Mouse (Mus musculus) neural tube, embryonic 13.5 days (tissue): ENCODE results near the gene Naa60. TPM values are rescaled to one million over a fixed set of nuclear protein-coding genes. Genes with fewer than 3 reads are reported as not detected.
A peak's percentile ranks its signal among the peaks of the same experiment; 100 is the strongest.
"Not testable (repeated sequence)": the region's sequence is repeated elsewhere in the genome, so short reads cannot be mapped to it uniquely, and the experiment has no call there.

Experiments used
- ATAC-seq: fragments of 200-750 bp; cut with Nextera tagmentation; 2 replicates; pipeline ENCODE4 v1.8.0; 2017; ENCODE audit warnings: low read depth, mild to moderate bottlenecking, moderate TSS enrichment, moderate library complexity
- H3K27ac ChIP-seq: fragments of 300-500 bp; sonication (generic); replicated peaks from 2 replicates; pipeline ENCODE4 v1.5.1; 2015; ENCODE audit warnings: moderate library complexity, mild to moderate bottlenecking, inconsistent platforms
- H3K27me3 ChIP-seq: fragments of 300-500 bp; sonication (generic); 2 replicates; pipeline ENCODE4 v1.6.1; 2015; ENCODE audit warnings: mild to moderate bottlenecking, inconsistent platforms
- H3K36me3 ChIP-seq: fragments of 300-500 bp; sonication (generic); 2 replicates; pipeline ENCODE4 v1.6.1; 2015; ENCODE audit warnings: mild to moderate bottlenecking, inconsistent platforms
- H3K4me1 ChIP-seq: fragments of 300-500 bp; sonication (generic); replicated peaks from 2 replicates; pipeline ENCODE4 v1.6.1; 2015; ENCODE audit warnings: inconsistent platforms
- H3K4me2 ChIP-seq: fragments of 300-500 bp; sonication (generic); 2 replicates; pipeline ENCODE4 v1.6.1; 2015; ENCODE audit warnings: inconsistent platforms, mild to moderate bottlenecking, moderate library complexity
- H3K4me3 ChIP-seq: fragments of 300-500 bp; sonication (generic); 2 replicates; pipeline ENCODE4 v1.5.1; 2015; ENCODE audit warnings: mild to moderate bottlenecking, inconsistent platforms
- H3K9ac ChIP-seq: fragments of 300-500 bp; sonication (generic); 2 replicates; pipeline ENCODE4 v1.6.1; 2015; ENCODE audit warnings: moderate library complexity, mild to moderate bottlenecking, inconsistent platforms
- H3K9me3 ChIP-seq: fragments of 300-500 bp; sonication (generic); 2 replicates; pipeline ENCODE4 v1.6.1; 2016; ENCODE audit warnings: inconsistent platforms
- WGBS: fragments of 180-500 bp; shearing (Covaris S2); methylation state at CpG from one replicate; pipeline ENCODE4 v1.1.7; 2015; 5-methylcytosine and 5-hydroxymethylcytosine counted together
- polyA plus RNA-seq: library from polyadenylated mRNA; unstranded; fragments of >200 nt; fragmentation: Nextera tagmentation; extraction: Ambion mirVana; gene quantifications from 2 replicates; pipeline ENCODE4 v1.2.1, GENCODE M21; 2015

Naa60 gene
- polyA plus RNA-seq, 1 experiment from 2014 or later = 85.0 TPM

GRCm38 (mm10) chr16:3851301-3851700 lies 20.9 kb upstream of the Naa60 start:
- not testable (repeated sequence) for H3K4me2 ChIP-seq, H3K36me3 ChIP-seq, H3K9ac ChIP-seq, H3K4me3 ChIP-seq, H3K27me3 ChIP-seq, H3K27ac ChIP-seq, ATAC-seq, H3K9me3 ChIP-seq
- 89% methylated on average over 13 of the region's 13 CpGs for WGBS
- peaks cover 17% of the 10 kb centered on the region for H3K4me1 ChIP-seq

GRCm38 (mm10) chr16:3852586-3852985 lies 19.6 kb upstream of the Naa60 start:
- ATAC-seq = no peak
- H3K27ac ChIP-seq = no peak overlapping the region
- 42% methylated on average over 12 of the region's 12 CpGs for WGBS

GRCm38 (mm10) chr16:3854437-3855182 lies 17.6 kb upstream of the Naa60 start:
- WGBS = 71% methylated on average over 11 of the region's 11 CpGs
- ATAC-seq = no peak
- H3K36me3 ChIP-seq = 0 out of 2 replicates have a peak, but pooled peaks cover 5% of the 10 kb centered on the region
- no peak overlapping the region for H3K27ac ChIP-seq
- H3K9ac ChIP-seq = no peak overlapping the region
- no peaks in the 10 kb centered on the region for H3K27me3 ChIP-seq
- H3K4me1 ChIP-seq = no peaks in the 10 kb centered on the region; the same call in 1 of the 2 replicates
- no peak overlapping the region for H3K4me2 ChIP-seq
- no peaks in the 10 kb centered on the region for H3K9me3 ChIP-seq
- no peak overlapping the region for H3K4me3 ChIP-seq

More at GRCm38 (mm10) chr16:3852586-3852985, 19.6 kb upstream of the Naa60 start:
- Histone ChIP-seq H3K4me1 (peaks cover 12% of the 10 kb centered on the region), H3K4me3 (no peak overlapping the region), H3K4me2 (no peak overlapping the region), H3K36me3 (0 out of 2 replicates have a peak, but pooled peaks cover 5% of the 10 kb centered on the region), H3K27me3 (no peaks in the 10 kb centered on the region), H3K9me3 (no peaks in the 10 kb centered on the region), H3K9ac (no peak overlapping the region)

- no peak overlapping the region for H3K4me2 ChIP-seq
- no peak overlapping the region for H3K4me3 ChIP-seq
- H3K36me3 ChIP-seq = peaks cover 8% of the 10 kb centered on the region
- H3K4me1 ChIP-seq = no peaks in the 10 kb centered on the region
- no peaks in the 10 kb centered on the region for H3K27me3 ChIP-seq
- no peak overlapping the region for H3K27ac ChIP-seq
- 97% methylated on average over 1 of the region's 1 CpGs for WGBS
- H3K9me3 ChIP-seq = no peaks in the 10 kb centered on the region
- no peak for ATAC-seq
- no peak overlapping the region for H3K9ac ChIP-seq
Measured at GRCm38 (mm10) chr16:3855776-3856175, 16.4 kb upstream of the Naa60 start.

- no peak overlapping the region for H3K4me2 ChIP-seq
- H3K9ac ChIP-seq = no peak overlapping the region
- H3K4me3 ChIP-seq = no peak overlapping the region
- no peaks in the 10 kb centered on the region for H3K4me1 ChIP-seq
- H3K27ac ChIP-seq = no peak overlapping the region
- no peaks in the 10 kb centered on the region for H3K9me3 ChIP-seq
- peaks cover 31% of the 10 kb centered on the region for H3K36me3 ChIP-seq
- no peaks in the 10 kb centered on the region for H3K27me3 ChIP-seq
- WGBS = 94% methylated on average over 4 of the region's 4 CpGs
- ATAC-seq = no peak
Measured at GRCm38 (mm10) chr16:3859254-3859653, 12.9 kb upstream of the Naa60 start.

- Histone ChIP-seq H3K9ac (peak overlapping the region; percentile 76), H3K4me3 (peak overlapping the region; percentile 56), H3K27ac (0 out of 2 replicates have a peak overlapping the region, but pooled peaks have one; percentile 30), H3K9me3 (no peaks in the 10 kb centered on the region), H3K4me1 (peaks cover 22% of the 10 kb centered on the region), H3K4me2 (peak overlapping the region; percentile 91), H3K27me3 (no peaks in the 10 kb centered on the region), H3K36me3 (peaks cover 29% of the 10 kb centered on the region)
- peak; percentile 16; the same call in 1 of the 2 replicates for ATAC-seq
- 1% methylated on average over 16 of the region's 16 CpGs for WGBS
Measured at GRCm38 (mm10) chr16:3871815-3872214, 360 bp upstream of the Naa60 start.

GRCm38 (mm10) chr16:3876346-3876745 lies 4.2 kb downstream of the Naa60 start:
- Histone ChIP-seq H3K27ac (no peak overlapping the region), H3K9me3 (no peaks in the 10 kb centered on the region), H3K4me1 (peaks cover 19% of the 10 kb centered on the region), H3K4me3 (no peak overlapping the region), H3K9ac (no peak overlapping the region), H3K4me2 (no peak overlapping the region), H3K36me3 (peaks cover 34% of the 10 kb centered on the region), H3K27me3 (no peaks in the 10 kb centered on the region)
- WGBS = 93% methylated on average over 4 of the region's 4 CpGs
- ATAC-seq = no peak

GRCm38 (mm10) chr16:3884201-3885064 lies 12.3 kb downstream of the Naa60 start, which contains the start of the genes Zfp597 and Gm20695:
Gene Zfp597 (minus strand): TSS chr16:3884561.
Gene Gm20695 (plus strand): TSS chr16:3884648.
- peak within 1 kb of the TSS; percentile 94 for H3K27ac ChIP-seq
- peaks cover 38% of the 10 kb centered on the region for H3K4me1 ChIP-seq
- peak within 1 kb of the TSS; percentile 72 for H3K4me2 ChIP-seq
- peaks cover 9% of the 10 kb centered on the region for H3K36me3 ChIP-seq
- H3K4me3 ChIP-seq = peak within 1 kb of the TSS; percentile 61
- no peaks in the 10 kb centered on the region for H3K9me3 ChIP-seq
- WGBS = under 1% methylated on average over 88 of the region's 88 CpGs
- peak; percentile 98 for ATAC-seq
- no peaks in the 10 kb centered on the region for H3K27me3 ChIP-seq
- peak within 1 kb of the TSS; percentile 77 for H3K9ac ChIP-seq

- peak overlapping the region; percentile 72 for H3K4me2 ChIP-seq
- peak overlapping the region; percentile 77 for H3K9ac ChIP-seq
- 2% methylated on average over 10 of the region's 10 CpGs for WGBS
- H3K27ac ChIP-seq = peak overlapping the region; percentile 94
- peak overlapping the region; percentile 61 for H3K4me3 ChIP-seq
- H3K9me3 ChIP-seq = no peaks in the 10 kb centered on the region
- peaks cover 38% of the 10 kb centered on the region for H3K4me1 ChIP-seq
- ATAC-seq = peak; percentile 29; the same call in 1 of the 2 replicates
- H3K36me3 ChIP-seq = peaks cover 6% of the 10 kb centered on the region; the same call in 1 of the 2 replicates
- H3K27me3 ChIP-seq = no peaks in the 10 kb centered on the region
Measured at GRCm38 (mm10) chr16:3885065-3885670, 13.0 kb downstream of the Naa60 start.

- 93% methylated on average over 14 of the region's 14 CpGs for WGBS
Measured at GRCm38 (mm10) chr16:3891621-3892295, 19.6 kb downstream of the Naa60 start.

GRCm38 (mm10) chr16:3893739-3894138 lies 21.6 kb downstream of the Naa60 start:
- Histone ChIP-seq H3K4me3 (no peak overlapping the region), H3K27ac (no peak overlapping the region), H3K4me1 (no peaks in the 10 kb centered on the region), H3K9ac (no peak overlapping the region), H3K36me3 (peaks cover 48% of the 10 kb centered on the region), H3K27me3 (no peaks in the 10 kb centered on the region), H3K9me3 (no peaks in the 10 kb centered on the region), H3K4me2 (no peak overlapping the region)
- ATAC-seq = no peak
- WGBS = 69% methylated on average over 3 of the region's 3 CpGs

More at GRCm38 (mm10) chr16:3891621-3892295, 19.6 kb downstream of the Naa60 start:
- peaks cover 5% of the 10 kb centered on the region; the same call in 1 of the 2 replicates for H3K4me1 ChIP-seq
- no peak overlapping the region for H3K4me3 ChIP-seq
- no peak overlapping the region for H3K9ac ChIP-seq
- no peak overlapping the region for H3K4me2 ChIP-seq
- peaks cover 28% of the 10 kb centered on the region for H3K36me3 ChIP-seq
- H3K27ac ChIP-seq = no peak overlapping the region
- no peak for ATAC-seq
- H3K27me3 ChIP-seq = no peaks in the 10 kb centered on the region
- no peaks in the 10 kb centered on the region for H3K9me3 ChIP-seq
